Mouse (Mus musculus): ENCODE data around the gene AA986860. TPM values are rescaled to one million over a fixed set of nuclear protein-coding genes. Genes with fewer than 3 reads are reported as not detected.

Gene AA986860
- polyA plus RNA-seq (2012; rRNA removed): 15.1 and 64.1 TPM in 2 replicates

DNA sequence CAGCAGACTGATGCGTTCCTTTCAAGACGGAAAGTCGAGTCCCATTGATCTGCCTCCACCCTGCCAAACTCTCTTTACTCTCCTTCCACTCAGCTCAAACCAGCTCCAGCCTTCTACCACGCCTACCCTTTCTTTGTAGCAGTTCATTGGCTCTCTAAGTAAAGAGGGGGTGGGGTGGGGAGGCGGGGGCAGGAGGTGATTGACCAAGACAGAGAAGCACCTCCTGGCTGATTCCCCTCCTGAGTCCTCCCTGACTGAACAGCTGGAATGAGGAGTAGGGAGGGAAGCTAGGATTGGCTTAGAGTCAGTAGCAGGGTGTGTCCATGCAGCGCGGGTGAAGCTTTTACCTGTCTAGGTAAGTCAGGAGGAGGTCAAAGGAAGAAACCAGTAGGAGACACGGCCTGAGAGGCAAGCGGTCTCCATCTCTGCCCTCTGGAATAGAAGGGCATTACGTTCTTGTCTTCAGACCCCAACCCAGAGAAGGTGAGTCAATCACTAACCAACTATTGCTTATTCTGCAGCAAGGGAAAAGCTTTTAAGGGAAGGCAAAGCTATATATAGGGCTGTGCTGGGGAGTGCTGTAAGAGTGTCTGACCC lies at the start of gene AA986860:
AA986860 (plus strand) TSS at position 236 of the 597 bp plus-strand sequence.
- H3K4me3 ChIP-seq (ENCODE audit: low read depth, low read length): peak within 1 kb of the TSS; percentile 47
- no peaks in the 10 kb centered on the region for H3K27me3 ChIP-seq (ENCODE audit: control insufficient read depth, insufficient read depth, low read length)
- peaks cover 13% of the 10 kb centered on the region; the same call in 1 of the 2 replicates for H3K4me1 ChIP-seq (ENCODE audit: control insufficient read depth, insufficient read depth, insufficient read length, low read length)
- peak within 1 kb of the TSS; percentile 88 for H3K27ac ChIP-seq (ENCODE audit: insufficient read depth, low read depth, low read length)
- peak; percentile 90 for TF ChIP-seq POLR2A (IDR thresholded peaks at IDR 0.05; ENCODE audit: low read depth, low read length)
- TF ChIP-seq CTCF (IDR thresholded peaks at IDR 0.05; ENCODE audit: extremely low read depth, insufficient read length, insufficient replicate concordance, low read depth, low read length): peak; percentile 16; the same call in 1 of the 2 replicates
- peaks cover 7% of the 10 kb centered on the region for H3K36me3 ChIP-seq (ENCODE audit: control insufficient read depth, insufficient read depth, low read length)
- 14% methylated on average over 10 of the region's 10 CpGs for WGBS

DNA sequence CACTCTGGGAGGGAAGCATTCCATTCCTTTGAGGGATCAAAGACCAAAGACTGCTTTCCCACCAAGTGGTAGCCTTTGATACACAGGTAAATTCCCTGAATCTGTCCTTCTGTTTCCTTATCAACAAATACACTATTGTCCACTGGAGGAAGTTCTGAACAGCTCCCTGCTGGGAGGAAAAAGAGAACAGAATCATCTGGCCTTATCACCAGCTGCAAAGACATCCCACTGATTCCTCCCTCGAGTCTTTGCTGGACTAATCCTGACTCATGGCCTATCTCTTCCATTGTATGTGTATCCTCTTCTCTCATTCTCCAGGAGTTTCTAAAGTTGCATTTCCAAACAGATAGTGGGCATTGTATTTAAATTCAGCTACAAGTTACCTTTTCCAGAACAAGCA lies 47.9 kb upstream of the AA986860 start:
- no peak overlapping the region for H3K4me3 ChIP-seq (ENCODE audit: low read depth, low read length)
- 33% methylated on average over 1 of the region's 1 CpGs for WGBS
- H3K27me3 ChIP-seq (ENCODE audit: control insufficient read depth, insufficient read depth, low read length): no peaks in the 10 kb centered on the region
- peaks cover 19% of the 10 kb centered on the region; the same call in 1 of the 2 replicates for H3K4me1 ChIP-seq (ENCODE audit: control insufficient read depth, insufficient read depth, insufficient read length, low read length)
- TF ChIP-seq POLR2A (IDR thresholded peaks at IDR 0.05; ENCODE audit: low read depth, low read length) (no peak), CTCF (IDR thresholded peaks at IDR 0.05; ENCODE audit: extremely low read depth, insufficient read length, insufficient replicate concordance, low read depth, low read length) (no peak)
- H3K27ac ChIP-seq (ENCODE audit: insufficient read depth, low read depth, low read length): no peak overlapping the region
- H3K36me3 ChIP-seq (ENCODE audit: control insufficient read depth, insufficient read depth, low read length): peaks cover 3% of the 10 kb centered on the region

DNA sequence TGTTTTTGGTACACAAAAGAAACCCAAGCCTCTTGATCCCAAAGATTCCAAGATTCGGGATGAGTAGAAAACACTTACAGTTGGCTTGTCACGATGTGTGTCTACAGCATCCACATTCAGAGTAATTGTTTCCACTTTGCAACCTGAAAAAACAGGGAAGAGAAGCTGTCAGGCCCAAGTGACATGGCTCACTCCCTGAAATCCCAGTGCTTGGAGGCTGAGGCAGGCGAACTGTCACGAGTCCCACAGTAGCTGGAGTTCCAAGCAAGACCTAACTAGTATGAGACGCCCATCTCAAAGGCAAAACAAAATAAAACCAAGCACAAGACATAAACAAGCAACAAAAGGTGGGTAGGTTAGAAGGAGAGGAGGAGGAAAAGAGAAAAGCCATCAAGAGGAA lies 33.2 kb upstream of the AA986860 start:
- H3K36me3 ChIP-seq (ENCODE audit: control insufficient read depth, insufficient read depth, low read length): peaks cover 58% of the 10 kb centered on the region
- 93% methylated on average over 5 of the region's 5 CpGs for WGBS

DNA sequence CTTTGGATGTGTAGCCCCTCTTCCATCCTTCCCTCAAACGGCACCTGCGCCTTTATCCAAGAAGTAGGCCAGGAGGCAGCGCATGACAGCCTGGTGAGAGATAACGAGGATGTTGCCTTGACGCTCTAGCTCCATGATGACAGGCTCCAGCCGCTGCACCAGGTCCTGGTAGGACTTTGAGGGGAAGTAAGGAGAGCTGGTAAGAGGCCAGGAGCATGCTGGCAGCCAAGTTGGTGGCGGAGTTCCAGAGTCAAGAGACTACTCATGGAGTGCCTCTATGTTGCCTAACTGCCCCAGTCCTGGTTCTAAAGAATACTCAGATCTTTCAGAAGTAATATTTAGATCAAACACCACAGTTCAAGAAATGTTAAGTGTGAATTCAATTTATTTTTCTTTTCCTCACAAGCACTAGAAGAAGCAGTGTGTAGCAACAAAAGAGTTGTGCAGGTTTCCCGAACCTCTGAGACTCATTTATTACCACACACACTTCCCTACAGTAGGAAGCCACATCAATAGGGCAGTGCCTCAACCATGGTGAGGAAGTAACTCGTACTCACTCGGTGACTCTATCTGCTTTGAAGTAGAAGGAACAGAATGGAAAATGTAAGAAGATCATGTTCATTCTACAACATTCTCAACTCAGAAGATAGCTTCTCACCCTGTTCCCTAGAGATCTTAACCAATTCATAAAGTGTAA lies 31.7 kb upstream of the AA986860 start:
- peaks cover 62% of the 10 kb centered on the region for H3K36me3 ChIP-seq (ENCODE audit: control insufficient read depth, insufficient read depth, low read length)
- peaks cover 3% of the 10 kb centered on the region; the same call in 1 of the 2 replicates for H3K4me1 ChIP-seq (ENCODE audit: control insufficient read depth, insufficient read depth, insufficient read length, low read length)
- 85% methylated on average over 10 of the region's 10 CpGs for WGBS
- no peak overlapping the region for H3K27ac ChIP-seq (ENCODE audit: insufficient read depth, low read depth, low read length)
- no peaks in the 10 kb centered on the region for H3K27me3 ChIP-seq (ENCODE audit: control insufficient read depth, insufficient read depth, low read length)
- no peak overlapping the region for H3K4me3 ChIP-seq (ENCODE audit: low read depth, low read length)
- TF ChIP-seq POLR2A (IDR thresholded peaks at IDR 0.05; ENCODE audit: low read depth, low read length): no peak
- TF ChIP-seq CTCF (IDR thresholded peaks at IDR 0.05; ENCODE audit: extremely low read depth, insufficient read length, insufficient replicate concordance, low read depth, low read length): no peak

More for the DNA sequence above, 33.2 kb upstream of the AA986860 start:
- no peak for TF ChIP-seq POLR2A (IDR thresholded peaks at IDR 0.05; ENCODE audit: low read depth, low read length)
- no peak for TF ChIP-seq CTCF (IDR thresholded peaks at IDR 0.05; ENCODE audit: extremely low read depth, insufficient read length, insufficient replicate concordance, low read depth, low read length)
- no peak overlapping the region for H3K4me3 ChIP-seq (ENCODE audit: low read depth, low read length)
- no peak overlapping the region for H3K27ac ChIP-seq (ENCODE audit: insufficient read depth, low read depth, low read length)
- H3K27me3 ChIP-seq (ENCODE audit: control insufficient read depth, insufficient read depth, low read length): no peaks in the 10 kb centered on the region
- H3K4me1 ChIP-seq (ENCODE audit: control insufficient read depth, insufficient read depth, insufficient read length, low read length): peaks cover 5% of the 10 kb centered on the region; the same call in 1 of the 2 replicates

DNA sequence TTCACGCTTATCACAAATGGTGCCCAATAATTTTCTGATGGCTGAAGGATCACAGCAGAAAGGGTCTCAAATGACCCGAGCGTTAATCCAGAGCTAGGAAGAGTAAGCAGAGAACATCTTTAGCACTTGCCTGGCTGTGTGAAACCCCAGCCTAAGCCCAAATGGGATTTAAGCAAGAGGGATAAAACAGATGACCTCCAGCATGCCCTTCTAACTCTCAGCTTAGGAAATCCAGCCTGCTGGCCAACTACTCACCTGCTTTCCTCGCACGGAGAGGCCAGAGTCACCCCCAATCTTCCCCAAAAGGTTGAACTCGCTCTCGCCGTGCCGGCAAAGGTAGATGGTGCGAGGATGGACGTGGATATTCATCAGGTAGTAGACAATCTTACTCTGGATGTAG lies 29.8 kb upstream of the AA986860 start:
- TF ChIP-seq POLR2A (IDR thresholded peaks at IDR 0.05; ENCODE audit: low read depth, low read length): no peak
- TF ChIP-seq CTCF (IDR thresholded peaks at IDR 0.05; ENCODE audit: extremely low read depth, insufficient read length, insufficient replicate concordance, low read depth, low read length): no peak
- H3K36me3 ChIP-seq (ENCODE audit: control insufficient read depth, insufficient read depth, low read length): peaks cover 71% of the 10 kb centered on the region
- no peaks in the 10 kb centered on the region for H3K4me1 ChIP-seq (ENCODE audit: control insufficient read depth, insufficient read depth, insufficient read length, low read length)
- no peaks in the 10 kb centered on the region for H3K27me3 ChIP-seq (ENCODE audit: control insufficient read depth, insufficient read depth, low read length)
- no peak overlapping the region for H3K27ac ChIP-seq (ENCODE audit: insufficient read depth, low read depth, low read length)
- 97% methylated on average over 11 of the region's 11 CpGs for WGBS
- no peak overlapping the region for H3K4me3 ChIP-seq (ENCODE audit: low read depth, low read length)

DNA sequence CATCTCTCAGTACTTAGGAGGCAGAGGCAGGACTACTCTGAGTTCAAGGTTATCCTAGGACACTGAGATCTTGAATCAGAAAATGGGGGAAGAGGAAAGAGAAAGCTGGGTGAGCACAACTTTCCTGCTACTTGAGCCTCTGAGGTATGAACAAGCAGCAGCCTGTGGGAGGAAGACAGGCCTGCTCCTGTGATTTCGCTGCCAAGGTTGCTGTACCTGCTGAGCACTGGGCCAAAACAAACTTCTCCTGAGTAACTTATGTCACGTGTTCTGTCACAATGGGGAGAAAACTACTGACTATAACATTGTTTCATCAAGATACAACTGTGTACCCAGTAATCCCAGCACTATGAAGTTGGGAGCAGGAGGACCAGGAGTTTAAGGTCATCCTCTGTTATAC lies 28.2 kb upstream of the AA986860 start:
- H3K36me3 ChIP-seq (ENCODE audit: control insufficient read depth, insufficient read depth, low read length): peaks cover 72% of the 10 kb centered on the region

More for the DNA sequence above, 28.2 kb upstream of the AA986860 start:
- Histone ChIP-seq H3K4me3 (ENCODE audit: low read depth, low read length) (no peak overlapping the region), H3K27me3 (ENCODE audit: control insufficient read depth, insufficient read depth, low read length) (no peaks in the 10 kb centered on the region), H3K27ac (ENCODE audit: insufficient read depth, low read depth, low read length) (no peak overlapping the region), H3K4me1 (ENCODE audit: control insufficient read depth, insufficient read depth, insufficient read length, low read length) (no peaks in the 10 kb centered on the region)
- 62% methylated on average over 2 of the region's 2 CpGs for WGBS
- TF ChIP-seq CTCF (IDR thresholded peaks at IDR 0.05; ENCODE audit: extremely low read depth, insufficient read length, insufficient replicate concordance, low read depth, low read length) (no peak), POLR2A (IDR thresholded peaks at IDR 0.05; ENCODE audit: low read depth, low read length) (no peak)
